Mouse (Mus musculus): ENCODE data around the gene Rabep1. TPM values are rescaled to one million over a fixed set of nuclear protein-coding genes. Genes with fewer than 3 reads are reported as not detected.

Gene Rabep1
- polyA plus RNA-seq, 1 experiment: 11.9 TPM

GRCm38 (mm10) chr11:70873846-70874613, 29.5 kb downstream of the Rabep1 start:
- H3K27me3 ChIP-seq (ENCODE audit: control insufficient read depth, insufficient read depth, insufficient read length): no peaks in the 10 kb centered on the region
- TF ChIP-seq MAX (IDR thresholded peaks at IDR 0.05) (no peak), CEBPB (IDR thresholded peaks at IDR 0.05; ENCODE audit: low read depth) (no peak), MYOG (IDR thresholded peaks at IDR 0.05; ENCODE audit: control insufficient read depth, extremely low read depth, insufficient read length) (no peak), MYOD1 (IDR thresholded peaks at IDR 0.05; ENCODE audit: control insufficient read depth, insufficient read length, low read depth) (no peak), CTCF (IDR thresholded peaks at IDR 0.05; ENCODE audit: control insufficient read depth, insufficient read depth, insufficient read length) (no peak), FOSL1 (IDR thresholded peaks at IDR 0.05; ENCODE audit: insufficient read depth, low read length, poor library complexity, severe bottlenecking) (no peak), USF1 (IDR thresholded peaks at IDR 0.05; ENCODE audit: low read depth) (no peak)
- H3K79me2 ChIP-seq (ENCODE audit: control insufficient read depth, insufficient read depth): peaks cover 81% of the 10 kb centered on the region
- peaks cover 12% of the 10 kb centered on the region for H3K36me3 ChIP-seq (ENCODE audit: control insufficient read depth, insufficient read depth)
- H3ac ChIP-seq (ENCODE audit: control insufficient read depth, insufficient read length, low read depth): no peak overlapping the region
- peaks cover 52% of the 10 kb centered on the region for H3K79me3 ChIP-seq (ENCODE audit: low read depth)
- H3K4me3 ChIP-seq (ENCODE audit: insufficient read depth, poor library complexity, severe bottlenecking): no peak overlapping the region

- H3K36me3 ChIP-seq (ENCODE audit: control insufficient read depth, insufficient read depth): peaks cover 24% of the 10 kb centered on the region
- H3K79me3 ChIP-seq (ENCODE audit: low read depth): peaks cover 23% of the 10 kb centered on the region
- H3K79me2 ChIP-seq (ENCODE audit: control insufficient read depth, insufficient read depth): peaks cover 52% of the 10 kb centered on the region
- no peaks in the 10 kb centered on the region for H3K27me3 ChIP-seq (ENCODE audit: control insufficient read depth, insufficient read depth, insufficient read length)
- H3K4me3 ChIP-seq (ENCODE audit: insufficient read depth, poor library complexity, severe bottlenecking): no peak overlapping the region
- H3ac ChIP-seq (ENCODE audit: control insufficient read depth, insufficient read length, low read depth): no peak overlapping the region
- TF ChIP-seq USF1 (IDR thresholded peaks at IDR 0.05; ENCODE audit: low read depth) (no peak), MYOD1 (IDR thresholded peaks at IDR 0.05; ENCODE audit: control insufficient read depth, insufficient read length, low read depth) (no peak), CTCF (IDR thresholded peaks at IDR 0.05; ENCODE audit: control insufficient read depth, insufficient read depth, insufficient read length) (no peak), MAX (IDR thresholded peaks at IDR 0.05) (no peak), FOSL1 (IDR thresholded peaks at IDR 0.05; ENCODE audit: insufficient read depth, low read length, poor library complexity, severe bottlenecking) (no peak), MYOG (IDR thresholded peaks at IDR 0.05; ENCODE audit: control insufficient read depth, extremely low read depth, insufficient read length) (no peak), CEBPB (IDR thresholded peaks at IDR 0.05; ENCODE audit: low read depth) (no peak)
Measured at GRCm38 (mm10) chr11:70877670-70878069, 33.1 kb downstream of the Rabep1 start.

GRCm38 (mm10) chr11:70882905-70883430, 38.4 kb downstream of the Rabep1 start:
- Histone ChIP-seq H3K4me3 (ENCODE audit: insufficient read depth, poor library complexity, severe bottlenecking) (no peak overlapping the region), H3K79me3 (ENCODE audit: low read depth) (peaks cover 4% of the 10 kb centered on the region), H3K79me2 (ENCODE audit: control insufficient read depth, insufficient read depth) (peaks cover 13% of the 10 kb centered on the region), H3K27me3 (ENCODE audit: control insufficient read depth, insufficient read depth, insufficient read length) (no peaks in the 10 kb centered on the region), H3ac (ENCODE audit: control insufficient read depth, insufficient read length, low read depth) (no peak overlapping the region), H3K36me3 (ENCODE audit: control insufficient read depth, insufficient read depth) (peaks cover 51% of the 10 kb centered on the region)
- TF ChIP-seq USF1 (IDR thresholded peaks at IDR 0.05; ENCODE audit: low read depth): no peak
- TF ChIP-seq MYOD1 (IDR thresholded peaks at IDR 0.05; ENCODE audit: control insufficient read depth, insufficient read length, low read depth): no peak
- no peak for TF ChIP-seq CTCF (IDR thresholded peaks at IDR 0.05; ENCODE audit: control insufficient read depth, insufficient read depth, insufficient read length)
- no peak for TF ChIP-seq MYOG (IDR thresholded peaks at IDR 0.05; ENCODE audit: control insufficient read depth, extremely low read depth, insufficient read length)
- TF ChIP-seq MAX (IDR thresholded peaks at IDR 0.05): no peak
- no peak for TF ChIP-seq FOSL1 (IDR thresholded peaks at IDR 0.05; ENCODE audit: insufficient read depth, low read length, poor library complexity, severe bottlenecking)

GRCm38 (mm10) chr11:70890643-70891042, 46.1 kb downstream of the Rabep1 start:
- no peak overlapping the region for H3K4me3 ChIP-seq (ENCODE audit: insufficient read depth, poor library complexity, severe bottlenecking)
- H3K36me3 ChIP-seq (ENCODE audit: control insufficient read depth, insufficient read depth): peaks cover 72% of the 10 kb centered on the region
- H3K79me2 ChIP-seq (ENCODE audit: control insufficient read depth, insufficient read depth): peaks cover 12% of the 10 kb centered on the region
- no peak for TF ChIP-seq MAX (IDR thresholded peaks at IDR 0.05)
- no peak for TF ChIP-seq CTCF (IDR thresholded peaks at IDR 0.05; ENCODE audit: control insufficient read depth, insufficient read depth, insufficient read length)
- no peak for TF ChIP-seq FOSL1 (IDR thresholded peaks at IDR 0.05; ENCODE audit: insufficient read depth, low read length, poor library complexity, severe bottlenecking)
- TF ChIP-seq USF1 (IDR thresholded peaks at IDR 0.05; ENCODE audit: low read depth): peak; percentile 83
- no peak for TF ChIP-seq MYOG (IDR thresholded peaks at IDR 0.05; ENCODE audit: control insufficient read depth, extremely low read depth, insufficient read length)
- no peak for TF ChIP-seq CEBPB (IDR thresholded peaks at IDR 0.05; ENCODE audit: low read depth)
- TF ChIP-seq MYOD1 (IDR thresholded peaks at IDR 0.05; ENCODE audit: control insufficient read depth, insufficient read length, low read depth): peak; percentile 72
- H3K79me3 ChIP-seq (ENCODE audit: low read depth): peaks cover 6% of the 10 kb centered on the region
- H3ac ChIP-seq (ENCODE audit: control insufficient read depth, insufficient read length, low read depth): no peak overlapping the region
- no peaks in the 10 kb centered on the region for H3K27me3 ChIP-seq (ENCODE audit: control insufficient read depth, insufficient read depth, insufficient read length)

GRCm38 (mm10) chr11:70891616-70892015, 47.0 kb downstream of the Rabep1 start:
- peaks cover 12% of the 10 kb centered on the region for H3K79me2 ChIP-seq (ENCODE audit: control insufficient read depth, insufficient read depth)
- H3K79me3 ChIP-seq (ENCODE audit: low read depth): peaks cover 6% of the 10 kb centered on the region
- no peaks in the 10 kb centered on the region for H3K27me3 ChIP-seq (ENCODE audit: control insufficient read depth, insufficient read depth, insufficient read length)
- H3ac ChIP-seq (ENCODE audit: control insufficient read depth, insufficient read length, low read depth): no peak overlapping the region
- TF ChIP-seq USF1 (IDR thresholded peaks at IDR 0.05; ENCODE audit: low read depth): peak; percentile 59
- no peak for TF ChIP-seq MYOG (IDR thresholded peaks at IDR 0.05; ENCODE audit: control insufficient read depth, extremely low read depth, insufficient read length)
- peaks cover 64% of the 10 kb centered on the region for H3K36me3 ChIP-seq (ENCODE audit: control insufficient read depth, insufficient read depth)
- H3K4me3 ChIP-seq (ENCODE audit: insufficient read depth, poor library complexity, severe bottlenecking): no peak overlapping the region
